Comparison of ENCODE assay signal across 8 mouse cellular contexts in the genomic region with DNA sequence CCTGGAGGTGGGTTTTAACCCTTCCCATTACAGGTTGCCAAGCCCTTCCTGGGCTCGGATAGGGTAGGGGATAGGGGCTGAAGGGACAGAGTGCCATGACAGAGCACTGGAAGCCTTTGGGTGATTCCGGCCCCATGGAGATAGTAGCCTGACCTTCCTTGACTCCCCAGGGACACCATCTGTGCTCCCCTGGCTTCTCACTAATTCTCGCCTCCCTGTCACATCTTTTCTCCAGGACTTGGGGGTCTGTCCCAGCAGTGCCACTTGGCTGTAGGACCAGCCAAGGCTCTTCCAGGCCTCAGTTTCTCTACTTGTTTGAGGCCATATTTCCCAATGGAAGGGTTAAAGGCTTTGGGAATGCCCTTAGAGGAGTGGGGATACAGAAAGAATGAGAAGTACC. TPM values are rescaled to one million over a fixed set of nuclear protein-coding genes. Genes with fewer than 3 reads are reported as not detected.
DNase-seq lines count a peak whose midpoint lies in the region; ATAC-seq and TF ChIP-seq lines count a peak whose summit lies in the region.

No protein-coding gene starts in this region.

- peak overlapping the region; percentile 98 for H3K4me2 ChIP-seq in kidney, embryonic 16.5 days (replicated peaks; ENCODE audit: low read depth, low read length)
- H3K4me2 ChIP-seq in embryonic facial prominence, embryonic 11.5 days (ENCODE audit: low read depth, low read length), result peak overlapping the region; percentile 90
- H3K4me2 ChIP-seq in hindbrain, embryonic 16.5 days (ENCODE audit: low read length), result peak overlapping the region; percentile 89
- H3K4me2 ChIP-seq in midbrain, postnatal 0 days (ENCODE audit: low read depth, low read length, poor library complexity, severe bottlenecking), result peak overlapping the region; percentile 89

- no peak for TF ChIP-seq CTCF in midbrain, postnatal 0 days (IDR thresholded peaks at IDR 0.05)

- H3K36me3 ChIP-seq in kidney, embryonic 16.5 days (ENCODE audit: insufficient read depth, low read length), result peaks cover 22% of the 10 kb centered on the region
- H3K36me3 ChIP-seq in embryonic facial prominence, embryonic 11.5 days (replicated peaks; ENCODE audit: control insufficient read depth, insufficient read depth, low read depth, low read length), result peaks cover 10% of the 10 kb centered on the region
- peaks cover 4% of the 10 kb centered on the region; the same call in 1 of the 2 replicates for H3K36me3 ChIP-seq in hindbrain, embryonic 16.5 days (ENCODE audit: control insufficient read depth, insufficient read depth, low read length)
- H3K36me3 ChIP-seq in midbrain, postnatal 0 days (ENCODE audit: insufficient read depth, low read length), result peaks cover 15% of the 10 kb centered on the region; the same call in 1 of the 2 replicates

- H3K4me1 ChIP-seq in kidney, embryonic 16.5 days (ENCODE audit: insufficient read depth, low read length), result peaks cover 25% of the 10 kb centered on the region
- H3K4me1 ChIP-seq in embryonic facial prominence, embryonic 11.5 days (ENCODE audit: control insufficient read depth, insufficient read depth, low read length), result peaks cover 12% of the 10 kb centered on the region
- peaks cover 36% of the 10 kb centered on the region for H3K4me1 ChIP-seq in hindbrain, embryonic 16.5 days (ENCODE audit: control insufficient read depth, insufficient read depth, low read depth, low read length)
- peaks cover 11% of the 10 kb centered on the region for H3K4me1 ChIP-seq in midbrain, postnatal 0 days (ENCODE audit: insufficient read depth, low read length)

- H3K9me3 ChIP-seq in kidney, embryonic 16.5 days (ENCODE audit: low read length), result no peaks in the 10 kb centered on the region
- H3K9me3 ChIP-seq in embryonic facial prominence, embryonic 11.5 days (replicated peaks; ENCODE audit: control insufficient read depth, low read length), result no peaks in the 10 kb centered on the region
- no peaks in the 10 kb centered on the region for H3K9me3 ChIP-seq in hindbrain, embryonic 16.5 days (ENCODE audit: control insufficient read depth, low read length)
- no peaks in the 10 kb centered on the region for H3K9me3 ChIP-seq in midbrain, postnatal 0 days (ENCODE audit: low read length)

- no peak for ATAC-seq in kidney, embryonic 16.5 days (ENCODE audit: low FRiP score, low TSS enrichment)
- ATAC-seq in embryonic facial prominence, embryonic 11.5 days (replicated peaks; ENCODE audit: insufficient number of reproducible peaks, low FRiP score, low TSS enrichment, low read depth), result peak; percentile 8; the same call in 1 of the 2 replicates
- no peak for ATAC-seq in hindbrain, embryonic 16.5 days
- no peak; the same call in 1 of the 2 replicates for ATAC-seq in midbrain, postnatal 0 days (ENCODE audit: low FRiP score)

- no peaks in the 10 kb centered on the region for H3K27me3 ChIP-seq in kidney, embryonic 16.5 days (ENCODE audit: insufficient read depth, low read length)
- no peaks in the 10 kb centered on the region for H3K27me3 ChIP-seq in embryonic facial prominence, embryonic 11.5 days (ENCODE audit: control insufficient read depth, insufficient read depth, low read length)
- H3K27me3 ChIP-seq in hindbrain, embryonic 16.5 days (replicated peaks; ENCODE audit: control insufficient read depth, insufficient read depth, low read length), result no peaks in the 10 kb centered on the region
- H3K27me3 ChIP-seq in midbrain, postnatal 0 days (ENCODE audit: insufficient read depth, low read length), result no peaks in the 10 kb centered on the region

- peak overlapping the region; percentile 100 for H3K9ac ChIP-seq in kidney, embryonic 16.5 days (replicated peaks; ENCODE audit: low read length)
- peak overlapping the region; percentile 100 for H3K9ac ChIP-seq in embryonic facial prominence, embryonic 11.5 days (replicated peaks; ENCODE audit: low read length)
- H3K9ac ChIP-seq in hindbrain, embryonic 16.5 days (ENCODE audit: low read depth, low read length), result peak overlapping the region; percentile 95
- peak overlapping the region; percentile 79 for H3K9ac ChIP-seq in midbrain, postnatal 0 days (replicated peaks; ENCODE audit: low read length, poor library complexity, severe bottlenecking)

- H3K4me3 ChIP-seq in kidney, embryonic 16.5 days (ENCODE audit: low read length), result peak overlapping the region; percentile 71
- peak overlapping the region; percentile 99 for H3K4me3 ChIP-seq in embryonic facial prominence, embryonic 11.5 days (ENCODE audit: low read depth, low read length)
- peak overlapping the region; percentile 90 for H3K4me3 ChIP-seq in hindbrain, embryonic 16.5 days (ENCODE audit: low read length)
- H3K4me3 ChIP-seq in midbrain, postnatal 0 days (ENCODE audit: low read depth, low read length), result peak overlapping the region; percentile 86

- DNase-seq in kidney, postnatal 14 days, result no peak
- DNase-seq in embryonic facial prominence, embryonic 11.5 days (ENCODE audit: low spot score), result peak; percentile 24
- peak; percentile 14 for DNase-seq in midbrain, postnatal 0 days (ENCODE audit: low spot score)
- no peak for DNase-seq in right cerebral cortex, adult 2 months (ENCODE audit: low spot score in 2 of 2)
- no peak for DNase-seq in testis, postnatal 10 days (ENCODE audit: low spot score)
- no peak for DNase-seq in gastrocnemius, adult 18-20 months (ENCODE audit: low spot score)

- peak overlapping the region; percentile 98 for H3K27ac ChIP-seq in kidney, embryonic 16.5 days (ENCODE audit: low read length)
- H3K27ac ChIP-seq in embryonic facial prominence, embryonic 11.5 days (replicated peaks; ENCODE audit: low read depth, low read length), result peak overlapping the region; percentile 99
- peak overlapping the region; percentile 98 for H3K27ac ChIP-seq in hindbrain, embryonic 16.5 days (ENCODE audit: low read depth, low read length)
- H3K27ac ChIP-seq in midbrain, postnatal 0 days (ENCODE audit: low read depth, low read length), result peak overlapping the region; percentile 94

- 33% methylated on average over 3 of the region's 3 CpGs for WGBS in kidney, embryonic 16.5 days
- 38% methylated on average over 3 of the region's 3 CpGs for WGBS in embryonic facial prominence, embryonic 11.5 days
- 29% methylated on average over 3 of the region's 3 CpGs for WGBS in hindbrain, embryonic 16.5 days
- 33% methylated on average over 3 of the region's 3 CpGs for WGBS in midbrain, postnatal 0 days

RNA-seq across cellular contexts. Expression of a gene that starts 11.3 kb away (rescaled TPM):
- 28.4 and 29.9 TPM in 2 replicates for polyA plus RNA-seq in kidney, embryonic 16.5 days (2015; fragmentation: Nextera tagmentation; extraction: Ambion mirVana)
- polyA plus RNA-seq in embryonic facial prominence, embryonic 11.5 days (2014; fragmentation: Nextera tagmentation; extraction: Ambion mirVana), result 189 and 410 TPM in 2 replicates
- polyA plus RNA-seq in hindbrain, embryonic 16.5 days (2015; fragmentation: Nextera tagmentation; extraction: Ambion mirVana), result 48.7 and 51.1 TPM in 2 replicates
- total RNA-seq in midbrain, postnatal 0 days (2014; rRNA removed), result 104 and 164 TPM in 2 replicates
- 65.0 and 65.2 TPM in 2 replicates for polyA plus RNA-seq in midbrain, postnatal 0 days (2015; fragmentation: Nextera tagmentation; extraction: Ambion mirVana)
- 100 to 1,000 TPM; 146 to 161 TPM for total RNA-seq in gastrocnemius, adult 18-20 months (2021)

RNA-seq across cellular contexts. Expression of a gene that starts 23.7 kb away (rescaled TPM):
- polyA plus RNA-seq in kidney, embryonic 16.5 days (2015; fragmentation: Nextera tagmentation; extraction: Ambion mirVana), result 18.5 and 20.4 TPM in 2 replicates
- 14.7 and 15.8 TPM in 2 replicates for polyA plus RNA-seq in embryonic facial prominence, embryonic 11.5 days (2014; fragmentation: Nextera tagmentation; extraction: Ambion mirVana)
- 13.3 and 14.2 TPM in 2 replicates for polyA plus RNA-seq in hindbrain, embryonic 16.5 days (2015; fragmentation: Nextera tagmentation; extraction: Ambion mirVana)
- 9.0 and 9.4 TPM in 2 replicates for total RNA-seq in midbrain, postnatal 0 days (2014; rRNA removed)
- 7.8 TPM in 2 replicates for polyA plus RNA-seq in midbrain, postnatal 0 days (2015; fragmentation: Nextera tagmentation; extraction: Ambion mirVana)
- total RNA-seq in gastrocnemius, adult 18-20 months (2021), result 1 to 10 TPM; 7.3 to 7.7 TPM

RNA-seq across cellular contexts. Expression of a gene that starts 23.8 kb away (rescaled TPM):
- polyA plus RNA-seq in kidney, embryonic 16.5 days (2015; fragmentation: Nextera tagmentation; extraction: Ambion mirVana), result 10.8 and 13.8 TPM in 2 replicates
- 14.7 and 17.4 TPM in 2 replicates for polyA plus RNA-seq in embryonic facial prominence, embryonic 11.5 days (2014; fragmentation: Nextera tagmentation; extraction: Ambion mirVana)
- 9.1 and 9.9 TPM in 2 replicates for polyA plus RNA-seq in hindbrain, embryonic 16.5 days (2015; fragmentation: Nextera tagmentation; extraction: Ambion mirVana)
- 19.0 and 41.0 TPM in 2 replicates for total RNA-seq in midbrain, postnatal 0 days (2014; rRNA removed)
- polyA plus RNA-seq in midbrain, postnatal 0 days (2015; fragmentation: Nextera tagmentation; extraction: Ambion mirVana), result 6.6 and 9.6 TPM in 2 replicates
- total RNA-seq in gastrocnemius, adult 18-20 months (2021), result 1 to 10 TPM; 3.1 to 3.3 TPM

Comparison
In these comparisons a context has a peak if more than half of its experiments do, and no peak if none do; other contexts are left out.
1. DNase-seq: peak in embryonic facial prominence, embryonic 11.5 days (single experiment) and midbrain, postnatal 0 days (single experiment); none in kidney, postnatal 14 days (single experiment), right cerebral cortex, adult 2 months (0 of 2), testis, postnatal 10 days (single experiment) and gastrocnemius, adult 18-20 months (single experiment).
2. Peak in every context shown above with its lines, with median percentiles within 50 percentile points of each other: H3K27ac ChIP-seq, H3K4me2 ChIP-seq, H3K4me3 ChIP-seq and H3K9ac ChIP-seq.